Mouse (Mus musculus) stomach, embryonic 15.5 days (tissue): Measurements from ENCODE around the gene Trim33. TPM values are rescaled to one million over a fixed set of nuclear protein-coding genes. Genes with fewer than 3 reads are reported as not detected.

Source experiments
- ATAC-seq: fragments of 200-750 bp; cut with Nextera tagmentation; 2 replicates; pipeline ENCODE4 v1.8.0; 2017; ENCODE audit warnings: low read depth, moderate number of reproducible peaks, moderate TSS enrichment; ENCODE audit not compliant: insufficient read depth, low FRiP score
- H3K27ac ChIP-seq: fragments of 300-500 bp; sonication (generic); 2 replicates; pipeline ENCODE4 v1.5.1; 2015; ENCODE audit warnings: mild to moderate bottlenecking, inconsistent platforms
- H3K27me3 ChIP-seq: fragments of 300-500 bp; sonication (generic); replicated peaks from 2 replicates; pipeline ENCODE4 v1.6.1; 2015; ENCODE audit warnings: inconsistent platforms
- H3K36me3 ChIP-seq: fragments of 300-500 bp; sonication (generic); 2 replicates; pipeline ENCODE4 v1.6.1; 2015; ENCODE audit warnings: inconsistent platforms
- H3K4me1 ChIP-seq: fragments of 300-500 bp; sonication (generic); 2 replicates; pipeline ENCODE4 v1.6.1; 2015; ENCODE audit warnings: inconsistent platforms
- H3K4me2 ChIP-seq: fragments of 300-500 bp; sonication (generic); 2 replicates; pipeline ENCODE4 v1.6.1; 2015; ENCODE audit warnings: mild to moderate bottlenecking, inconsistent platforms
- H3K4me3 ChIP-seq: fragments of 300-500 bp; sonication (generic); replicated peaks from 2 replicates; pipeline ENCODE4 v1.5.1; 2015; ENCODE audit warnings: inconsistent platforms
- H3K9ac ChIP-seq: fragments of 300-500 bp; sonication (generic); 2 replicates; pipeline ENCODE4 v1.6.1; 2015; ENCODE audit warnings: inconsistent platforms
- H3K9me3 ChIP-seq: fragments of 300-500 bp; sonication (generic); 2 replicates; pipeline ENCODE4 v1.6.1; 2016; ENCODE audit warnings: inconsistent platforms
- WGBS: fragments of 180-500 bp; shearing (Covaris S2); methylation state at CpG from one replicate; pipeline ENCODE4 v1.1.7; 2015; 5-methylcytosine and 5-hydroxymethylcytosine counted together
- polyA plus RNA-seq: library from polyadenylated mRNA; unstranded; fragments of >200 nt; fragmentation: Nextera tagmentation; extraction: Ambion mirVana; gene quantifications from 2 replicates; pipeline ENCODE4 v1.2.1, GENCODE M21; 2015

Trim33 gene
- polyA plus RNA-seq, 1 experiment from 2014 or later: 18.8 TPM

DNA sequence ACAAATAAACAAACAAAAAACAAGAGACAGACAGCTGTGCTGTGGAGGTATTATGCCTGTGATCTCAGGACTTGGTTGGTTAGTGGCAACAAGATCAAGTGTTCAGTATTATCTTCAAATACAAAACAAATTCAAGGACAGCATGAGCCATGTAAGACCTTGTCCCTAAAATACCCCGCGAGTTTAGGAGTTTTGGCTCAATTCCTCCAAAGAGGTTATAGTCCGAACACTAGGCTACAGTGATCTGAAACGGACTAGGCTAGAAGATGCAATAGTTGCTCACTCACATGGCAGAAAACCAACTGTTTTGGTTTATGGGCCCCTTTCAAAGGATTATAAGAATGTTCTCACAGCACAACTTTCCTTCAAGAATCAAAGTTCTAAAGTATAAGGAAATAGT lies 9.7 kb downstream of the Trim33 start:
- Histone ChIP-seq H3K4me1 (no peaks in the 10 kb centered on the region), H3K4me3 (no peak overlapping the region), H3K9ac (no peak overlapping the region), H3K27me3 (no peaks in the 10 kb centered on the region), H3K27ac (no peak overlapping the region), H3K9me3 (no peaks in the 10 kb centered on the region), H3K36me3 (no peaks in the 10 kb centered on the region), H3K4me2 (no peak overlapping the region)
- ATAC-seq: no peak
- WGBS: 85% methylated on average over 4 of the region's 4 CpGs

DNA sequence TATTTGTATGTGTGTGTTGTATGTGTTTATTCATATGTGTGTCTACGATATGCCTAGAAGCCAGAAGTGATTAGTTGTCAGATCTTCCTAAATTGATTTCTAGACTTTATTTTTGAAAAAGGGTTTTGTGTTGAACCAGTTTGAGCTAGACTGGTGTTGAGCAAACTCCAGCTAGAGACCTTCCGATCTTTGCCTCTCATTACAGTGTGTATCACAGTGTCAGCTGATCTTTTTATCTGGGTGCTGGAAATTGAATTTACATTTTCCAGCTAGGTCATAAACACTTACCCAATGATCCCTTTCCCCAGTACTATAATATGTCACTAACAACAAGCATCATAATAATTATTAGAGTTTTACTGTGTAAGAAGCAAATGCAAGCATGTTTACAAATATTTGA lies 12.0 kb downstream of the Trim33 start:
- Histone ChIP-seq H3K27ac (no peak overlapping the region), H3K9ac (no peak overlapping the region), H3K4me3 (no peak overlapping the region), H3K4me1 (no peaks in the 10 kb centered on the region), H3K36me3 (no peaks in the 10 kb centered on the region), H3K9me3 (no peaks in the 10 kb centered on the region; the same call in 1 of the 2 replicates), H3K4me2 (no peak overlapping the region), H3K27me3 (no peaks in the 10 kb centered on the region)
- ATAC-seq: no peak
- 78% methylated on average over 2 of the region's 2 CpGs for WGBS

DNA sequence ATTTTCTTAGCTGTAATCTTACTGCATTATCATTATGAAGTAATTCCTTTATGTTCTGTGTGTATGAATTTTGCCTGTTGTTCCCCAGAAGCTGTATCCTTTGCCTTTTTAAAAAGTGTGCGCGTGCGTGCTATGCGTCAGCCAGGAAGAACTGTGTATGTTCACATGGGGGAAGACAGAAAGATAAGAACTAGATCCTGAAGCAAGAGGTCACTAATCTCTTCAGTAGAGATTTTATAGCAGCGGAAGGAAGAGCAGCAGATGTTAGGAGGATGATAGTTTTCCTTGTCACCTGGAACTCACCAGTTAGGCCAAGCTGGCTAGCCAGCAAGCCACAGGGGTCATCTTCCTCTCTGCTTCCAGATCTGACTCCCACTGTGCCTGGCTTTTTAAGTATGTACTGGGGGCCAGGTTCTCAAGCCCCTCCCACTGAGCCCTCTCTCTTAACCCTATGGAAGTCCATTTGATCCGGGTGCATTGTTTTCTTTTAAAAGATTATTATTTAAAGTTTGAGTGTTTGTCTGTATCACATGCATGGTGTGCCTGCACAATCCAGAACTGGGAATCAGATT lies 26.4 kb downstream of the Trim33 start:
- no peaks in the 10 kb centered on the region for H3K9me3 ChIP-seq
- no peaks in the 10 kb centered on the region for H3K27me3 ChIP-seq
- H3K4me2 ChIP-seq: no peak overlapping the region
- H3K36me3 ChIP-seq: no peaks in the 10 kb centered on the region
- no peak overlapping the region for H3K4me3 ChIP-seq
- H3K9ac ChIP-seq: no peak overlapping the region
- no peak overlapping the region for H3K27ac ChIP-seq
- WGBS: 74% methylated on average over 6 of the region's 6 CpGs
- ATAC-seq: no peak
- H3K4me1 ChIP-seq: no peaks in the 10 kb centered on the region; the same call in 1 of the 2 replicates

DNA sequence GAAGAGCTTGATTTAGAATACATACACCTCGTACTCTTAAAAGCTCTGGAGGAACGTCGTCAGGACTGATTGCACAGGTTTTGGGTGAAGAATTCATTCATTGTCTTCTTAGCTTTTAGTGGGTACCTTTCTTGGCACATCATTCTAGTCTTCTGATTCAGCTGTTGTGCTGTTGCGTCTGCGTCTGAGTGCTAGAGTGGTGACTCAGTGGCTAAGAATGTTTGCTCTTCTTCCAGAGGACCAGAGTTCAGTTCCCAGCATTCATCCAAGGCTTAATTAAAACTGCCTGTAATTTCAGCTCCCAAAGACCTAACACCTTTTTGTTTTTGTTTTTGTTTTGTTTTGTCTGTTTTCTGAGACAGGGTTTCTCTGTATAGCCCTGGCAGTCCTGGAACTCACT lies 30.2 kb downstream of the Trim33 start:
- Histone ChIP-seq H3K27me3 (no peaks in the 10 kb centered on the region), H3K4me2 (no peak overlapping the region), H3K4me1 (no peaks in the 10 kb centered on the region; the same call in 1 of the 2 replicates), H3K4me3 (no peak overlapping the region), H3K9me3 (no peaks in the 10 kb centered on the region), H3K9ac (no peak overlapping the region), H3K27ac (no peak overlapping the region), H3K36me3 (no peaks in the 10 kb centered on the region)
- no peak for ATAC-seq
- WGBS: 70% methylated on average over 5 of the region's 5 CpGs

DNA sequence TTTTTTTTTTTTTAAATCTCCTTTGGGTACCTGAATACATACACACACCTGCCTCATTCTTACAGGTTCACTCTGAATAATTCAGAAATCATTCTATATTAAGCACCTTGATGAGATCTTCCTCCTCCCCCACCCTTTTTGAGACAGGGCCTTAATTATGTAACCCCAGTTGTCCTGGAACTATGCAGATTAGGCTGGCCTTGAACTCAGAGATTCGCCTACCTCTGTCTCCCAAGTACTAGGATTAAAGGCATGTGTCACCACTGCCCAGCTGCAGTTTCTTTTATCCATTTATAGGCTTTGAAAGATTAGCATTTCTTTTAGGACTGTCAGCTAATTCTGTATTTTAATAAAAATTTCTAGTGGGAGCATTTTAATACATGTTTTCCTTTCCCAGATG lies 30.7 kb downstream of the Trim33 start:
- 74% methylated on average over 1 of the region's 1 CpGs for whole genome bisulfite sequencing
- Histone ChIP-seq H3K27me3 (no peaks in the 10 kb centered on the region), H3K4me3 (no peak overlapping the region), H3K4me2 (no peak overlapping the region), H3K4me1 (no peaks in the 10 kb centered on the region; the same call in 1 of the 2 replicates), H3K9ac (no peak overlapping the region), H3K9me3 (no peaks in the 10 kb centered on the region), H3K36me3 (no peaks in the 10 kb centered on the region), H3K27ac (no peak overlapping the region)
- no peak for ATAC-seq

DNA sequence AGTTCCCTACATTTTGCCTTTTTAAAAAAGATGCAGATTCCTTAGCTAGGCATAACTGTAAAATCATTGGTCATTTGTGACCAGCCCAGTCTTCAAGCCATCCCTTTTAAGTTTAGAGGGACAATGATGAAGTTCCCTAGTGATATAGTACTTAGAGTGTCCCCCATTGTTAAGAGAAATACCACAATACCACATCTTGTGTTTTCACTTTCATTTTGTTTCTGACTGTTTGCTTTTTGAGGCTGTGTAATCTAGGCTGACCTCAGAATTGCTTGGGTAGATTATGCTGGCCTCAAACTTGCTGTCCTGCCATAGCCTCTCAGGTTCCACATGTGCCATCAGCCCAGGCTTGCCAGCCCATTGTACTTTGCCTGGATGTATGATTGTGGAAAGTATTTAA lies 35.2 kb downstream of the Trim33 start:
- no peak overlapping the region for H3K4me2 ChIP-seq
- H3K4me3 ChIP-seq: no peak overlapping the region
- no peaks in the 10 kb centered on the region for H3K27me3 ChIP-seq
- no peaks in the 10 kb centered on the region for H3K9me3 ChIP-seq
- H3K27ac ChIP-seq: no peak overlapping the region
- H3K9ac ChIP-seq: no peak overlapping the region
- H3K36me3 ChIP-seq: 0 out of 2 replicates have a peak, but pooled peaks cover 2% of the 10 kb centered on the region
- no peaks in the 10 kb centered on the region; the same call in 1 of the 2 replicates for H3K4me1 ChIP-seq
- ATAC-seq: no peak

DNA sequence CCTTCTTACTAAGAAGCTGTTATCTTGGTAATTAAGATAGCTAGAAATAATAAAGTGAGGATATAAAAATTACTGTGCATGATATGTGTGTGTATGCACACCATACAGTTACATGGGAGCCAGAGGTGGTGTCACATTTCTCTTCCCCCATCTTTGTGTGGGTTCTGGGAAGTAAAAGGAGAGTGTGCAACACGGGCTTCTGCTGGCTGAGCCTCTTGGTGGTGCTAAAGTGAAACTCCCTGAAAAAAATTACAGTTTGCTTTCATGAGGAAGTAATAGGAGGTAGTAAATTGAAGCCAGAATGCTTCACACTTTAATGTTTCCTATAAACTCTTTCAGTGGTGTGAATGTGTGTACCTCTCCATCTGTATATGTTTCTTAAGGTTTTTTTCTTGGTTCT lies 56.3 kb downstream of the Trim33 start:
- Histone ChIP-seq H3K4me3 (no peak overlapping the region), H3K4me2 (no peak overlapping the region), H3K9ac (no peak overlapping the region), H3K9me3 (no peaks in the 10 kb centered on the region), H3K27ac (no peak overlapping the region), H3K27me3 (no peaks in the 10 kb centered on the region), H3K4me1 (no peaks in the 10 kb centered on the region), H3K36me3 (peaks cover 3% of the 10 kb centered on the region; the same call in 1 of the 2 replicates)
- ATAC-seq: no peak
- WGBS: 33% methylated on average over 1 of the region's 1 CpGs

DNA sequence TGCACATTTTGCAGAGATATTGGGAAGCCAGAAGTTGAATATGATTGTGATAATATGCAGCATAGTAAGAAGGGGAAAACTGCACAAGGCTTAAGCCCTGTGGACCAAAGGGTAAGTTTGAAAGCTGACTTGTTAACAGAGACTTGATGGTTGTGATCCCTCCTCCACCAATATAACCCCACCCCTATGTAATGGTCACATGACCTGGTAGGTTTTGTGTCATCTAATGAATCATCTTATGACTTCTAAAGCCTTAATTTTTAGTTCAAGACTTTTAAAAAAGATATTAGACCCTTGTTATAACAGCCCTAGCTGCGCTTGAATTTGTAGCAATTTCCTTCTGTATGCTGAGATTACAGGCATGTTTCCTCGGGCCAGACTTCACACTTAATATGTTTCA lies 67.6 kb downstream of the Trim33 start:
- Histone ChIP-seq H3K9me3 (no peaks in the 10 kb centered on the region), H3K4me1 (no peaks in the 10 kb centered on the region), H3K4me3 (no peak overlapping the region), H3K27me3 (no peaks in the 10 kb centered on the region), H3K9ac (no peak overlapping the region), H3K4me2 (no peak overlapping the region), H3K27ac (no peak overlapping the region), H3K36me3 (peaks cover 18% of the 10 kb centered on the region)
- WGBS: 91% methylated on average over 2 of the region's 2 CpGs
- no peak for ATAC-seq

DNA sequence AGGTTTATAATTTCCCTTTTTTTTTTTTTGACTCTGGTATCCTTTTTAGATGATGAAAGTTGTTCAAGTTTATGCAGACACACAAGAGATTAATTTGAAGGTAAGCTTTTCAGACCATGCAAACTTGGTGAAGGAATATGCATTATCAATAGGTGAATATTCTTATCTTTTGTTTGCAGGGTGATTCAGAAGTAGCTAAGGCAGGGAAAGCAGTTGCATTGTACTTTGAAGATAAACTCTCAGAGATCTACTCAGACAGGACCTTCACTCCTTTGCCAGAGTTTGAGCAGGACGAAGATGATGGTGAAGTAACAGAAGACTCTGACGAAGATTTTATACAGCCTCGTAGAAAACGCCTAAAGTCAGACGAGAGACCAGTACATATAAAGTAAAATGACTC lies 74.4 kb downstream of the Trim33 start:
- 92% methylated on average over 5 of the region's 5 CpGs for WGBS
- no peak overlapping the region for H3K9ac ChIP-seq
- no peak for ATAC-seq

DNA sequence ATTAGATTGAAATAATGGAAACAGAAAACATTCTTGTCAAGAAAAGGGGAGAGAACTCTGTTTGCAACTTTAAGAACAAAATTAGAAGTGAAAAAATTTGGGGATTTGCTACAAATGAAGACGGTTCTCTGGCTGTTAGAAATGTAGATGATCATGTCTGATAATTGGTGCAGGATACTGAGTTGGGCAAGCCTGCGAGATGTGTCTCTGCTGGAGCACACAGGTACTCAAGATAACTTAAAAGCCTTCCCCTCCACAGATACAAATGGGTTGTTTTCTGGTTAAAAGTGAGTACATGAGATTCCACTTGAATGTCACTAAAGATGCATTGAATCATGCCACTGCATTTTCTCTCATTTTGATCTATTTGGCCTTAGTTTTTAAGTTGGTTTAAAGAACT lies 74.9 kb downstream of the Trim33 start:
- no peak for ATAC-seq
- H3K4me2 ChIP-seq: no peak overlapping the region
- H3K27me3 ChIP-seq: no peaks in the 10 kb centered on the region
- H3K9me3 ChIP-seq: no peaks in the 10 kb centered on the region
- H3K36me3 ChIP-seq: peaks cover 8% of the 10 kb centered on the region; the same call in 1 of the 2 replicates
- no peak overlapping the region for H3K9ac ChIP-seq
- 91% methylated on average over 2 of the region's 2 CpGs for WGBS
- H3K4me3 ChIP-seq: no peak overlapping the region
- H3K4me1 ChIP-seq: no peaks in the 10 kb centered on the region
- H3K27ac ChIP-seq: no peak overlapping the region

More for the DNA sequence above, 74.4 kb downstream of the Trim33 start:
- Histone ChIP-seq H3K4me1 (no peaks in the 10 kb centered on the region), H3K9me3 (no peaks in the 10 kb centered on the region), H3K4me3 (no peak overlapping the region), H3K36me3 (peaks cover 8% of the 10 kb centered on the region; the same call in 1 of the 2 replicates), H3K27me3 (no peaks in the 10 kb centered on the region), H3K4me2 (no peak overlapping the region), H3K27ac (no peak overlapping the region)

DNA sequence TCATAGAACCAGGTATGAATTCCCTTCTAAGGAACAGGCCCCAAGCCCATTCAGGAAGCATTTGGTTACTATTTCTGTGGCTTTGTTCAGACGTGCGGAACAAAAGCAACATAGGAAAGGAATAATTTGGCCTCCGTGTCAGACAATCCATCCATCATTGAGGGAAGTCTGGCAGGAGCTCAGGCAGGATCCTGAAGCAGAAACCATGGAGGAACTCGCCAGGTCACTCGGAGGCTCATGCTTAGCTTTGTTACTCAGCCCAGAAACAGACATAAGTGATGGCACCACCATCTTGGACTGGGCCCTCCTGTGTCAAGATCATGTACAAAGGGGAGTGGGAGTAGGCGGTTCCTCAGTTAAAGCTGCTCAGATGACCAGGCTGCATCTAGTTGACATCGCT lies 82.1 kb downstream of the Trim33 start:
- Histone ChIP-seq H3K9ac (no peak overlapping the region), H3K27ac (no peak overlapping the region), H3K36me3 (no peaks in the 10 kb centered on the region), H3K9me3 (no peaks in the 10 kb centered on the region), H3K4me3 (no peak overlapping the region), H3K4me1 (no peaks in the 10 kb centered on the region), H3K27me3 (no peaks in the 10 kb centered on the region), H3K4me2 (no peak overlapping the region)
- 61% methylated on average over 7 of the region's 7 CpGs for WGBS
- no peak for ATAC-seq

DNA sequence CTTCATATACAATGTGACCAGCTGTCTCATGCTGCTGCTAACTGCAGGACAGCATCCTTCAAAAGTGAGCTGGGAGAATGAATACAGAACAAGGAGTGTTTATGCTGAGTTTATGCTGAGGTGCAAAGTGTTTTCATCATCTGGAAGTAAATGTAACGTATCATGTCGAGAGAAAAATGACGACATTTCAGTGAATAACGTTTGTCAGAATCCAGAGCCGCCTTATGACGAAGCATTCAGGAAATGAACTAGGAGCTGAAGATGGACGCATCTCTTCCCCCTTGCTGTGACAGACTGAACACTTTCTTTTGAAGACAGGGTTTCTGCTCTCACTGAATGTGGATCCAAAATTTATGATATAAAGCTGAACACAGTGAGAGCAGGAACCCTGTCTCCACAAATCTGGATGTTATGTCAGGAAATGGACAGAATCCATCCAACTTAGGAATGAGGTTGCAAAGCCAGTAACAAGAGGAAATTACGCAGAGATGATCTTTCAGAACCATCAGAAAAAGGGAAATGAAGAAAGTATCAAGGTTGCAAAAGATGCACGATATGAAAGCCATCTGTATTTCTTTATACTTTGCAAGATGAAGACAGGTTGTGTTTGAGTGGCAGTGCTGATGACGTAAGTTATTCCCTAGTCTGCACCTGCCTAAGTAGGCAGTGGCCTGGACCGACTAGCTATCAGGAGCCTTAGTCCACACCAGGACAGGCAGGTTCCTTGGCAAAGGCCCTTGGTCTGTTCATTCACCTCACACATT lies 85.3 kb downstream of the Trim33 start:
- 70% methylated on average over 11 of the region's 11 CpGs for WGBS
- Histone ChIP-seq H3K4me3 (no peak overlapping the region), H3K9me3 (no peaks in the 10 kb centered on the region), H3K36me3 (no peaks in the 10 kb centered on the region), H3K4me1 (no peaks in the 10 kb centered on the region), H3K9ac (no peak overlapping the region), H3K27me3 (no peaks in the 10 kb centered on the region), H3K4me2 (no peak overlapping the region), H3K27ac (no peak overlapping the region)
- ATAC-seq: no peak
